Mouse (Mus musculus) hindbrain, embryonic 11.5 days (tissue): ENCODE measurements around the gene Gal. TPM values are rescaled to one million over a fixed set of nuclear protein-coding genes. Genes with fewer than 3 reads are reported as not detected.

Source experiments
- polyA plus RNA-seq: library from polyadenylated mRNA; unstranded; fragments of >200 nt; fragmentation: Nextera tagmentation; extraction: Ambion mirVana; gene quantifications from 2 replicates; pipeline ENCODE4 v1.2.1, GENCODE M21; 2014

Gal gene
- polyA plus RNA-seq, 1 experiment from 2014 or later: 1.3 TPM

Other genes starting within 250 kb of the Gal start
- gene Mrpl21, start 131.6 kb downstream of the Gal start, polyA plus RNA-seq: 124 and 133 TPM in 2 replicates
- 6.0 and 7.5 TPM in 2 replicates for gene Ighmbp2, start 131.5 kb downstream of the Gal start, polyA plus RNA-seq
- 6.6 and 8.8 TPM in 2 replicates for gene Cpt1a, start 92.2 kb downstream of the Gal start, polyA plus RNA-seq
- 0.36 and 0.38 TPM in 2 replicates for gene Tesmin, start 25.7 kb downstream of the Gal start, polyA plus RNA-seq
- gene Ppp6r3, start 161.2 kb upstream of the Gal start, polyA plus RNA-seq: 74.8 and 82.5 TPM in 2 replicates